Mouse (Mus musculus) liver, embryonic 14.5 days (tissue): ENCODE measurements around the gene Cmip. TPM values are rescaled to one million over a fixed set of nuclear protein-coding genes. Genes with fewer than 3 reads are reported as not detected.

Experiments used
- ATAC-seq: fragments of 200-750 bp; cut with Nextera tagmentation; 2 replicates; pipeline ENCODE4 v1.8.0; 2017; ENCODE audit warnings: moderate number of reproducible peaks, mild to moderate bottlenecking, moderate library complexity; ENCODE audit not compliant: insufficient read depth
- DNase-seq, 3 experiments: peaks; one replicate each; pipeline ENCODE4 v3.0.0-alpha.2; 2012 to 2013; ENCODE audit warnings: low read depth in 3 of 3, low spot score in 3 of 3
- H3K27ac ChIP-seq: fragments of 300-500 bp; sonication (generic); 2 replicates; pipeline ENCODE4 v1.5.1; 2014; ENCODE audit warnings: moderate library complexity, mild to moderate bottlenecking, control low read depth, inconsistent platforms
- H3K27me3 ChIP-seq: fragments of 300-500 bp; sonication (generic); 2 replicates; pipeline ENCODE4 v1.6.1; 2014; ENCODE audit warnings: mild to moderate bottlenecking, low read length, moderate library complexity; ENCODE audit not compliant: control insufficient read depth, insufficient read depth
- H3K36me3 ChIP-seq: fragments of 300-500 bp; sonication (generic); replicated peaks from 2 replicates; pipeline ENCODE4 v1.6.1; 2014; ENCODE audit warnings: low read depth; ENCODE audit not compliant: control insufficient read depth, insufficient read depth
- H3K4me1 ChIP-seq, 2 experiments: fragments of 200-500 bp in 1 of 2; fragments of 300-500 bp in 1 of 2; sonication (generic) in 1 of 2; replicated peaks; 2 replicates each; pipeline ENCODE4 v1.6.1; 2012 to 2014; ENCODE audit warnings: antibody characterized with exemption in 1 of 2, inconsistent platforms in 1 of 2, low read length in 1 of 2; ENCODE audit not compliant: control insufficient read depth in 2 of 2, insufficient read depth in 2 of 2
- H3K4me2 ChIP-seq: fragments of 300-500 bp; sonication (generic); 2 replicates; pipeline ENCODE4 v1.6.1; 2014; ENCODE audit warnings: low read depth, mild to moderate bottlenecking, control low read depth, moderate library complexity
- H3K4me3 ChIP-seq, 2 experiments: fragments of 200-500 bp in 1 of 2; fragments of 300-500 bp in 1 of 2; sonication (generic) in 1 of 2; 2 replicates each; pipeline ENCODE4 v1.5.1; 2012 to 2014; ENCODE audit warnings: low read depth in 2 of 2, low read length in 2 of 2, mild to moderate bottlenecking in 2 of 2, control low read depth in 1 of 2, inconsistent platforms in 1 of 2, moderate library complexity in 1 of 2; ENCODE audit not compliant: insufficient read depth in 1 of 2
- H3K9ac ChIP-seq: fragments of 300-500 bp; sonication (generic); replicated peaks from 2 replicates; pipeline ENCODE4 v1.6.1; 2014; ENCODE audit warnings: mild to moderate bottlenecking, control low read depth, moderate library complexity
- H3K9me3 ChIP-seq: fragments of 300-500 bp; sonication (generic); 2 replicates; pipeline ENCODE4 v1.6.1; 2016; ENCODE audit warnings: low read length, mixed read lengths; ENCODE audit not compliant: control insufficient read depth
- CTCF ChIP-seq: IDR thresholded peaks from 2 replicates; pipeline ENCODE4 v1.5.1; 2016; ENCODE audit warnings: antibody characterized with exemption, low read depth, control low read depth
- EP300 ChIP-seq: IDR thresholded peaks from 2 replicates; pipeline ENCODE4 v1.6.1; 2016; ENCODE audit warnings: antibody characterized with exemption, low read depth
- WGBS: fragments of 180-500 bp; shearing (Covaris S2); extraction: QIAGEN DNeasy Blood & Tissue Kit; methylation state at CpG from one replicate; pipeline ENCODE4 v1.1.7; 2014; ENCODE audit not compliant: insufficient replicate concordance; 5-methylcytosine and 5-hydroxymethylcytosine counted together
- polyA plus RNA-seq, 2 experiments: library from polyadenylated mRNA; depleted of rRNA in 1 of 2; stranded (reverse) in 1 of 2; unstranded in 1 of 2; fragments of >200 nt; fragmentation: Nextera tagmentation in 1 of 2; extraction: Ambion mirVana in 1 of 2; gene quantifications; 2 replicates each; pipeline versions ENCODE4 v1.2.1 to v1.2.3; 2012 to 2014

Gene Cmip
- polyA plus RNA-seq, 2 experiments = 6.7 to 10.4 TPM

GRCm38 (mm10) chr8:117327385-117327837 lies 70.5 kb downstream of the Cmip start:
- Histone ChIP-seq H3K36me3 (no peaks in the 10 kb centered on the region), H3K9ac (no peak overlapping the region), H3K9me3 (no peaks in the 10 kb centered on the region), H3K4me1 (peaks cover 8 to 20% of the 10 kb centered on the region in 2 experiments), H3K4me3 (no peak overlapping the region), H3K27ac (no peak overlapping the region), H3K27me3 (no peaks in the 10 kb centered on the region), H3K4me2 (no peak overlapping the region)
- no peak for TF ChIP-seq CTCF
- no peak for TF ChIP-seq EP300
- 66% methylated on average over 7 of the region's 7 CpGs for WGBS
- no peak for DNase-seq
- ATAC-seq = 0 out of 2 replicates have a peak, but pooled peaks have one; percentile 11

- Histone ChIP-seq H3K4me2 (no peak overlapping the region), H3K9ac (no peak overlapping the region), H3K36me3 (no peaks in the 10 kb centered on the region), H3K27me3 (no peaks in the 10 kb centered on the region), H3K4me3 (no peak overlapping the region), H3K27ac (no peak overlapping the region), H3K4me1 (peaks cover 6 to 22% of the 10 kb centered on the region in 2 experiments), H3K9me3 (no peaks in the 10 kb centered on the region)
- 72% methylated on average over 9 of the region's 9 CpGs for WGBS
- DNase-seq (no peak), ATAC-seq (no peak)
- TF ChIP-seq EP300 = no peak
- no peak for TF ChIP-seq CTCF
Observed at GRCm38 (mm10) chr8:117328758-117329157, 71.9 kb downstream of the Cmip start.

- no peak for TF ChIP-seq EP300
- no peak overlapping the region for H3K27ac ChIP-seq
- H3K9ac ChIP-seq = no peak overlapping the region
- peaks cover 10 to 26% of the 10 kb centered on the region in 2 experiments for H3K4me1 ChIP-seq
- H3K4me2 ChIP-seq = no peak overlapping the region
- DNase-seq = no peak
- WGBS = 80% methylated on average over 9 of the region's 9 CpGs
- H3K27me3 ChIP-seq = no peaks in the 10 kb centered on the region
- H3K4me3 ChIP-seq = no peak overlapping the region
- H3K9me3 ChIP-seq = no peaks in the 10 kb centered on the region
- ATAC-seq = no peak
- no peaks in the 10 kb centered on the region for H3K36me3 ChIP-seq
Observed at GRCm38 (mm10) chr8:117329167-117329566, 72.3 kb downstream of the Cmip start.

GRCm38 (mm10) chr8:117329903-117330302 lies 73.0 kb downstream of the Cmip start:
- H3K4me2 ChIP-seq = no peak overlapping the region
- TF ChIP-seq CTCF = no peak
- no peak for TF ChIP-seq EP300
- H3K27ac ChIP-seq = no peak overlapping the region

GRCm38 (mm10) chr8:117332229-117333010 lies 75.6 kb downstream of the Cmip start:
- TF ChIP-seq EP300 (no peak), CTCF (no peak)
- Histone ChIP-seq H3K9ac (no peak overlapping the region), H3K27ac (no peak overlapping the region), H3K4me1 (peaks cover 26 to 44% of the 10 kb centered on the region in 2 experiments), H3K27me3 (no peaks in the 10 kb centered on the region), H3K4me2 (no peak overlapping the region), H3K4me3 (no peak overlapping the region), H3K9me3 (no peaks in the 10 kb centered on the region), H3K36me3 (no peaks in the 10 kb centered on the region)
- ATAC-seq = no peak
- WGBS = 74% methylated on average over 27 of the region's 27 CpGs
- DNase-seq = no peak

More at GRCm38 (mm10) chr8:117329903-117330302, 73.0 kb downstream of the Cmip start:
- H3K9ac ChIP-seq = no peak overlapping the region
- H3K27me3 ChIP-seq = no peaks in the 10 kb centered on the region
- ATAC-seq (no peak), DNase-seq (no peak)
- 61% methylated on average over 2 of the region's 2 CpGs for whole genome bisulfite sequencing
- no peak overlapping the region for H3K4me3 ChIP-seq
- peaks cover 16 to 33% of the 10 kb centered on the region in 2 experiments for H3K4me1 ChIP-seq
- H3K9me3 ChIP-seq = no peaks in the 10 kb centered on the region
- no peaks in the 10 kb centered on the region for H3K36me3 ChIP-seq
